Mouse (Mus musculus) liver, embryonic 14.5 days (tissue): Measurements from ENCODE around the gene Kif3a. TPM values are rescaled to one million over a fixed set of nuclear protein-coding genes. Genes with fewer than 3 reads are reported as not detected.

Experiments used
- ATAC-seq: fragments of 200-750 bp; cut with Nextera tagmentation; 2 replicates; pipeline ENCODE4 v1.8.0; 2017; ENCODE audit warnings: moderate number of reproducible peaks, mild to moderate bottlenecking, moderate library complexity; ENCODE audit not compliant: insufficient read depth
- DNase-seq, 3 experiments: peaks; one replicate each; pipeline ENCODE4 v3.0.0-alpha.2; 2012 to 2013; ENCODE audit warnings: low read depth in 3 of 3, low spot score in 3 of 3
- H3K27ac ChIP-seq: fragments of 300-500 bp; sonication (generic); 2 replicates; pipeline ENCODE4 v1.5.1; 2014; ENCODE audit warnings: moderate library complexity, mild to moderate bottlenecking, control low read depth, inconsistent platforms
- H3K27me3 ChIP-seq: fragments of 300-500 bp; sonication (generic); 2 replicates; pipeline ENCODE4 v1.6.1; 2014; ENCODE audit warnings: mild to moderate bottlenecking, low read length, moderate library complexity; ENCODE audit not compliant: control insufficient read depth, insufficient read depth
- H3K36me3 ChIP-seq: fragments of 300-500 bp; sonication (generic); replicated peaks from 2 replicates; pipeline ENCODE4 v1.6.1; 2014; ENCODE audit warnings: low read depth; ENCODE audit not compliant: control insufficient read depth, insufficient read depth
- H3K4me1 ChIP-seq, 2 experiments: fragments of 200-500 bp in 1 of 2; fragments of 300-500 bp in 1 of 2; sonication (generic) in 1 of 2; replicated peaks; 2 replicates each; pipeline ENCODE4 v1.6.1; 2012 to 2014; ENCODE audit warnings: antibody characterized with exemption in 1 of 2, inconsistent platforms in 1 of 2, low read length in 1 of 2; ENCODE audit not compliant: control insufficient read depth in 2 of 2, insufficient read depth in 2 of 2
- H3K4me2 ChIP-seq: fragments of 300-500 bp; sonication (generic); 2 replicates; pipeline ENCODE4 v1.6.1; 2014; ENCODE audit warnings: low read depth, mild to moderate bottlenecking, control low read depth, moderate library complexity
- H3K4me3 ChIP-seq, 2 experiments: fragments of 200-500 bp in 1 of 2; fragments of 300-500 bp in 1 of 2; sonication (generic) in 1 of 2; 2 replicates each; pipeline ENCODE4 v1.5.1; 2012 to 2014; ENCODE audit warnings: low read depth in 2 of 2, low read length in 2 of 2, mild to moderate bottlenecking in 2 of 2, control low read depth in 1 of 2, inconsistent platforms in 1 of 2, moderate library complexity in 1 of 2; ENCODE audit not compliant: insufficient read depth in 1 of 2
- H3K9ac ChIP-seq: fragments of 300-500 bp; sonication (generic); replicated peaks from 2 replicates; pipeline ENCODE4 v1.6.1; 2014; ENCODE audit warnings: mild to moderate bottlenecking, control low read depth, moderate library complexity
- H3K9me3 ChIP-seq: fragments of 300-500 bp; sonication (generic); 2 replicates; pipeline ENCODE4 v1.6.1; 2016; ENCODE audit warnings: low read length, mixed read lengths; ENCODE audit not compliant: control insufficient read depth
- CTCF ChIP-seq: IDR thresholded peaks from 2 replicates; pipeline ENCODE4 v1.5.1; 2016; ENCODE audit warnings: antibody characterized with exemption, low read depth, control low read depth
- EP300 ChIP-seq: IDR thresholded peaks from 2 replicates; pipeline ENCODE4 v1.6.1; 2016; ENCODE audit warnings: antibody characterized with exemption, low read depth
- WGBS: fragments of 180-500 bp; shearing (Covaris S2); extraction: QIAGEN DNeasy Blood & Tissue Kit; methylation state at CpG from one replicate; pipeline ENCODE4 v1.1.7; 2014; ENCODE audit not compliant: insufficient replicate concordance; 5-methylcytosine and 5-hydroxymethylcytosine counted together
- polyA plus RNA-seq, 2 experiments: library from polyadenylated mRNA; depleted of rRNA in 1 of 2; stranded (reverse) in 1 of 2; unstranded in 1 of 2; fragments of >200 nt; fragmentation: Nextera tagmentation in 1 of 2; extraction: Ambion mirVana in 1 of 2; gene quantifications; 2 replicates each; pipeline versions ENCODE4 v1.2.1 to v1.2.3; 2012 to 2014

Gene Kif3a
- polyA plus RNA-seq, 2 experiments = 3.3 to 6.4 TPM

DNA sequence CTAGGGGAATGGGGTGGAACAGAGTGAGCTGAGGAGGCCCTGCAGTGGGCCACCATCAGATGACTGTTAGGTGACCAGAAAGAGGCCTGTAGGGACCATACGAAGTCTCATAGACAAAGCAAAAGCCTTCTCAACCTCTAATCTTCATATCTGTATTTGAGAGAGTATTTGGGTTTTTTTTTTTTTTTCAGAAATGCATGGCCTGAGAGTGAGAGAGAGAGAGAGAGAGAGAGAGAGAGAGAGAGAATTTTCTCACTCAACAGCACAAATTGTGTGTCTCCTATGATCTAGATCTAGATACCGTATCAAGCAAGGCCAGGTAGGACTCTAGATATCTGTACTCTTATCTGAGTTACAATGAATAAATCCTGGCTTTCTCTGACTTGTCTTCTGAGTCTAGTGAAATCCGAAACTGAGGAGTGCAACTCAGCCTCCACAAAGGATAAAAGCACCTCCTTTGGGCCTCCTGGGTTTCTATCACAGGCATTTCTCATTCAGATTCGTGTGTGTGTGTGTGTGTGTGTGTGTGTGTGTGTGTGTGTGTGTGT, 50.5 kb downstream of the Kif3a start:
- DNase-seq (no peak), ATAC-seq (no peak)
- H3K4me3 ChIP-seq = no peak overlapping the region
- H3K4me1 ChIP-seq = peaks cover 33 to 52% of the 10 kb centered on the region in 2 experiments
- H3K9me3 ChIP-seq = no peaks in the 10 kb centered on the region
- peak overlapping the region; percentile 28; the same call in 1 of the 2 replicates for H3K4me2 ChIP-seq
- H3K9ac ChIP-seq = no peak overlapping the region
- H3K36me3 ChIP-seq = no peaks in the 10 kb centered on the region
- 41% methylated on average over 4 of the region's 4 CpGs for WGBS
- no peak for TF ChIP-seq CTCF
- TF ChIP-seq EP300 = no peak
- no peaks in the 10 kb centered on the region for H3K27me3 ChIP-seq
- H3K27ac ChIP-seq = no peak overlapping the region

DNA sequence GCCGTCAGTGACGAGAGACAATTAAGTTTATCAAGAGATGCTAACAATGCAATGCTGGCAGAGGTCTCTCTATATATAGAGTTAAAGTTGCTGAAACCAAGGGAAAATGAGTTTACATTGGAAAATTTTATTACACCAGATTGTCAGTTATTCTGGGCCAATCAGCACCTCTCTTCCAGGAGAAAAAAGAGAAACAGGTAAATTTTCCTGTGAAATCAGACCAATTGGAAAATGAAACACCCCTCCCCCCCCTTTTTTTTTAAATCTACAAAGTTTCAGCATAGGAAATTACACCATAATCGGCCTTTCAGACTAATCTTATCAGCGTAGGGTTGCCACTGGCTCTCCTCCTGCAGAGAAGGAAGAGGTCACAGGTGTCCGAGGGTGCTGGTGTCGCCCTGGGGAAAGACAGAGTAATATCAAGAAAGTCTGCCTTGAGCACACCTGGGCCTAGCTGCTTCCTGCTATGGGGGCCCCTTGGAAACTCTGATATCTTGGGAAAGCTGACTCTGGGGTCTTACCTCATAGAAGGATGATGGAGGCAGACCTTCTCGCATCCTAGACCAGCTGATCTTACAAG, 51.5 kb downstream of the Kif3a start, which contains the start of gene Il4:
TSS of gene Il4 (minus strand) at position 51 of the 580 bp plus-strand sequence.
- Histone ChIP-seq H3K9ac (no peak within 1 kb of the TSS), H3K9me3 (no peaks in the 10 kb centered on the region), H3K36me3 (no peaks in the 10 kb centered on the region), H3K4me3 (no peak within 1 kb of the TSS), H3K27ac (no peak within 1 kb of the TSS), H3K27me3 (no peaks in the 10 kb centered on the region), H3K4me2 (no peak within 1 kb of the TSS), H3K4me1 (peaks cover 33 to 52% of the 10 kb centered on the region in 2 experiments)
- WGBS = 38% methylated on average over 7 of the region's 7 CpGs
- ATAC-seq (no peak), DNase-seq (no peak)
- TF ChIP-seq CTCF = no peak
- no peak for TF ChIP-seq EP300

GRCm38 (mm10) chr11:53619428-53619827, 52.2 kb downstream of the Kif3a start:
- Histone ChIP-seq H3K27ac (no peak overlapping the region), H3K9ac (no peak overlapping the region), H3K4me1 (peaks cover 30 to 48% of the 10 kb centered on the region in 2 experiments), H3K4me2 (no peak overlapping the region), H3K27me3 (no peaks in the 10 kb centered on the region), H3K36me3 (no peaks in the 10 kb centered on the region), H3K9me3 (no peaks in the 10 kb centered on the region), H3K4me3 (no peak overlapping the region)
- TF ChIP-seq EP300 (peak; percentile 7; the same call in 1 of the 2 replicates), CTCF (no peak)
- no peak for DNase-seq
- ATAC-seq = peak; percentile 52; the same call in 1 of the 2 replicates
- 30% methylated on average over 6 of the region's 6 CpGs for WGBS

GRCm38 (mm10) chr11:53620094-53620493, 52.9 kb downstream of the Kif3a start:
- Histone ChIP-seq H3K4me1 (peaks cover 26 to 45% of the 10 kb centered on the region in 2 experiments), H3K36me3 (no peaks in the 10 kb centered on the region), H3K9ac (no peak overlapping the region), H3K4me3 (no peak overlapping the region), H3K27ac (no peak overlapping the region), H3K4me2 (no peak overlapping the region), H3K9me3 (no peaks in the 10 kb centered on the region), H3K27me3 (no peaks in the 10 kb centered on the region)
- WGBS = 29% methylated on average over 4 of the region's 4 CpGs
- no peak for TF ChIP-seq CTCF
- no peak for TF ChIP-seq EP300
- no peak for DNase-seq
- ATAC-seq = no peak

DNA sequence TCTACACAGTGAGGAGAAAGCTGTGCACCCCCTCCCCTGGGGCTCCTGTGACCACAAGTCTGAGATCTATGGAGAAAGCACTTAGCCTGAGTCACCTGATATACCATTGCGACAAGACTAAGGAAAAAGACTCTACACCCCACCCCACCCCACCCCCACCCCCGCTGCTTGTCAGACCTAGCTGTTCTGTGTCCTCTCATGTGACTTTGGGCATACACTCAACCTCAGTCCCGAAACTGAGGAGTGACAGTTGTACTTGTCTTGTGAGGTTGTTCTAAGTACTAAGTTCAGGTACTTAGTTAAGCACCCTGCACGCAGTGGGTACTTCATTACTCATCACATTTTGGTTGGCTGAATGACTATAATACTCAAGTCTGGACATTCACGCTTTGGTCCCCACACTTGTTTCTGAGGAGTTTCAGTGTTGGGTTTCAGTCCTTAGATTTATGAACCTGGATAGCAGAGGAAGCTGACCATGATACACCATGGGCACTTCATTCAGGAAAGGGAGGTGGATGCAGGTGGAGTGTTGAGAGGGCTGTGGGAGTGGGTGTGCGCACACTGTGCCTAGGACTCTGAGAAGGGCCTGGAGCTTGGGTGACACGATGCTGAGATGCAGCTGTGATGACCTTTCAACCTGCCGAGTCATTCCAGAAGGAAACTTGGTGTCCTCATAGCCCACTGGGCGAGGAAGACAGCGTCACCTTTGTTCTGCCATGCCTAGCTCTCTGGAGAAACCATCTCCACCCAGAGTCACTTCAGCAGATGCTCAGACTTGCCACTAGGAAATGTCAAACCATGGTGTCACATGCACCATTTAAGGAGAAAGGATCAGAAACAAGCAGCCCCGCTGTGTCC, 54.6 kb downstream of the Kif3a start:
- H3K4me2 ChIP-seq = no peak overlapping the region
- H3K4me3 ChIP-seq = no peak overlapping the region
- no peak for ATAC-seq
- H3K27ac ChIP-seq = no peak overlapping the region
- no peaks in the 10 kb centered on the region for H3K9me3 ChIP-seq
- H3K27me3 ChIP-seq = no peaks in the 10 kb centered on the region
- no peak for DNase-seq
- TF ChIP-seq CTCF = no peak
- TF ChIP-seq EP300 = no peak
- H3K4me1 ChIP-seq = peaks cover 17 to 48% of the 10 kb centered on the region in 2 experiments
- H3K36me3 ChIP-seq = no peaks in the 10 kb centered on the region
- H3K9ac ChIP-seq = no peak overlapping the region
- WGBS = 55% methylated on average over 11 of the region's 11 CpGs
